Mouse (Mus musculus) kidney, embryonic 16.5 days (tissue): ENCODE measurements around the gene Cwc15. TPM values are rescaled to one million over a fixed set of nuclear protein-coding genes. Genes with fewer than 3 reads are reported as not detected.
A peak's percentile ranks its signal among the peaks of the same experiment; 100 is the strongest.
"Not testable (repeated sequence)": the region's sequence is repeated elsewhere in the genome, so short reads cannot be mapped to it uniquely, and the experiment has no call there.

Experiments
- ATAC-seq: fragments of 200-750 bp; cut with Nextera tagmentation; 2 replicates; pipeline ENCODE4 v1.8.0; 2017; ENCODE audit warnings: moderate TSS enrichment; ENCODE audit not compliant: low FRiP score, low TSS enrichment
- H3K27ac ChIP-seq: fragments of 300-500 bp; sonication (generic); 2 replicates; pipeline ENCODE4 v1.5.1; 2014; ENCODE audit warnings: low read length
- H3K27me3 ChIP-seq: fragments of 300-500 bp; sonication (generic); 2 replicates; pipeline ENCODE4 v1.6.1; 2014; ENCODE audit warnings: low read length, control low read depth, mixed read lengths; ENCODE audit not compliant: insufficient read depth
- H3K36me3 ChIP-seq: fragments of 300-500 bp; sonication (generic); 2 replicates; pipeline ENCODE4 v1.6.1; 2014; ENCODE audit warnings: low read length, control low read depth, mixed read lengths; ENCODE audit not compliant: insufficient read depth
- H3K4me1 ChIP-seq: fragments of 300-500 bp; sonication (generic); 2 replicates; pipeline ENCODE4 v1.6.1; 2014; ENCODE audit warnings: low read length, control low read depth, mixed read lengths; ENCODE audit not compliant: insufficient read depth
- H3K4me2 ChIP-seq: fragments of 300-500 bp; sonication (generic); replicated peaks from 2 replicates; pipeline ENCODE4 v1.6.1; 2014; ENCODE audit warnings: low read depth, low read length
- H3K4me3 ChIP-seq: fragments of 300-500 bp; sonication (generic); 2 replicates; pipeline ENCODE4 v1.5.1; 2014; ENCODE audit warnings: mild to moderate bottlenecking, low read length
- H3K9ac ChIP-seq: fragments of 300-500 bp; sonication (generic); replicated peaks from 2 replicates; pipeline ENCODE4 v1.6.1; 2014; ENCODE audit warnings: low read length
- H3K9me3 ChIP-seq: fragments of 300-500 bp; sonication (generic); 2 replicates; pipeline ENCODE4 v1.6.1; 2016; ENCODE audit warnings: low read length, control low read depth
- WGBS: fragments of 180-500 bp; shearing (Covaris S2); extraction: QIAGEN DNeasy Blood & Tissue Kit; methylation state at CpG from one replicate; pipeline ENCODE4 v1.1.7; 2014; 5-methylcytosine and 5-hydroxymethylcytosine counted together
- polyA plus RNA-seq: library from polyadenylated mRNA; unstranded; fragments of >200 nt; fragmentation: Nextera tagmentation; extraction: Ambion mirVana; gene quantifications from 2 replicates; pipeline ENCODE4 v1.2.1, GENCODE M21; 2015

The Cwc15 gene
- 153 TPM in 2 replicates for polyA plus RNA-seq

DNA sequence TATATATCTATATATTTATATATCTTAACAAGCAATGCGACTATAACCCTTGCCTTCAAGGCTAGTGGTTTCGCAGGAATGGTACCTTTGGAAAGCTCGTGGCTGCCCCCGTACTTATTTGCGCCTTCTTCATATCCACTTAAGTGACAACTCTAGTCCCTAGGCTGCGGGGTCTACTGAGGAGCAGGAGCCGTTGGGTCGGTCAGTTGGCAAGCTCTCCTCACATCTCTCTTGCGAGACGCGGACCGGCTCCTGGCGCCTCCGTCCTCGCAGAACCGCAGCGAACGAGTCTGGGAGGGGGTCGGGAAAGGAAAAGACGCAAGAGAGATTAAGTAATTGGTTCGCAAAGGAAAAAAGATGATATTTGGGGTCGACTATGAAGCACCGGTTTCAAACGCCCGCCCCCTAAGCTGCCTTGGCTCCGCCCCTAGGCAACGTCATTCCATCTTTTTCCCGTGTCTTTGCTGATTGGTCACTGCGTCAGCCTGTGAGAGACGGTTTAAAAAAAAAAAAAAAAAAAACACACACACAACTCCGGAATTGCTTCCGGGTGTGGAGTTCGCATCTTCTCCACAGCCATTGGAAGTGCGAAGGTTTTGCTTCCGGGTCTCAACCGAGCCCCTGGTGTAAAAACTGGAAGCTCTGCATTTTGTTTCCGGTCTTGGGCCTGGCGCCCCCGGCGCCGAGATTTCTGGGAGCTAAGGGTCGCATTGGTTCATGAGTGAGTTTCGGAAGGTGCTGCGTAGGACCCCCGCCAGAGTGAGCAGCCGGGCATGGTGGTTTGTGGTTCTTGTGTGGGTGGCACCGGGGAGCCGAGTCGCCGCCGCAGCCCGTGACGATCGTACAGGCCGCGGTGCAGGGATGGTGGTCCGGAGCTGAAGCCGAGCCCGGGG lies at the start of gene Cwc15, which contains the start of gene Kdm4d:
TSS of gene Cwc15 (plus strand) at position 595 of the 893 bp plus-strand sequence.
TSS of gene Kdm4d (minus strand) at position 460 of the 893 bp plus-strand sequence.
- under 1% methylated on average over 59 of the region's 59 CpGs for WGBS
- H3K4me1 ChIP-seq: peaks cover 10% of the 10 kb centered on the region; the same call in 1 of the 2 replicates

DNA sequence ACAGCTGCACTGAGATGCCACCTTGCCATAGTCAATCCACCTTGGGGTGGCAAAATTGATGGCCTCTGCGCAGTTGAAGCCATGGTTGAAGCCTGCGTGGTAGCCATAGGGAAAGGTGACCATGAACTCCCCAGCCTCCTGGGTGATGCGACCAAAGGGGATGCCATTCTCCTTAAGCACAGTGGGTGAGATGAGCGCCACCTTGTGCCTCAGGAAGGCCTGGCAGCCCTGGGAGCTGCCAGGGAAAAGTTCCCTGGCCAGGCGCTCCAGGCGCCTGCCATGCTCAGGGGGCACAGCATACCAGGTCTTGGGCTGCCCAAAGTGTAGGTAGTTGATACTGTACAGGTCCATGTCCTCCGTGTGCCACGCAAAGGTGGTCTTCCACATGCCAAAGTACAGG lies 49.3 kb upstream of the Cwc15 start:
- not testable (repeated sequence) for ATAC-seq, H3K27me3 ChIP-seq

More for the DNA sequence above, at the start of gene Cwc15, which contains the start of gene Kdm4d:
- Histone ChIP-seq H3K27me3 (no peaks in the 10 kb centered on the region), H3K36me3 (peaks cover 27% of the 10 kb centered on the region), H3K9ac (peak within 1 kb of the TSS; percentile 86), H3K27ac (peak within 1 kb of the TSS; percentile 67; the same call in 1 of the 2 replicates), H3K4me2 (peak within 1 kb of the TSS; percentile 76), H3K4me3 (peak within 1 kb of the TSS; percentile 97), H3K9me3 (no peaks in the 10 kb centered on the region)
- peak; percentile 99 for ATAC-seq

DNA sequence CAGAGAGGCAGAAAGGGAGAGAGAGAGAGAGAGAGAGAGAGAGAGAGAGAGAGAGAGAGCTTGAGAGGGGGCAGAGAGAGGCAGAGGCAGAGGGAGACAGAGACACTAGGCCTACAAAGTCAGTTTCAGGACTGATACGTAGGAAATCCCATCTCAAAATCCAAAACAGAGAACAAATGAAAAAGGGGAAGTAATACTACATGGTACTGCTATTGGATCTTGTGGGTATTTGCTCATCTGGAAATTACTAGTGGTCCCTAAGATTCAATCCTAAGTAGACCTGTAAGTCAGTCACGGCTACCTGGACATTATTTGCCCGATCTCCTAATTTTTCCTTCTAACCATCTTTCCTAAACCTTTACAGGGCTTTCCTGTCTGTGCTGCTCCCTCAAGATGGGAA lies 44.1 kb upstream of the Cwc15 start:
- H3K4me3 ChIP-seq: no peak overlapping the region
- no peaks in the 10 kb centered on the region for H3K4me1 ChIP-seq
- no peak overlapping the region for H3K27ac ChIP-seq
- no peak overlapping the region for H3K9ac ChIP-seq
- no peak for ATAC-seq
- H3K9me3 ChIP-seq: no peaks in the 10 kb centered on the region
- no peaks in the 10 kb centered on the region for H3K27me3 ChIP-seq
- no peak overlapping the region for H3K4me2 ChIP-seq
- H3K36me3 ChIP-seq: no peaks in the 10 kb centered on the region
- 92% methylated on average over 3 of the region's 3 CpGs for WGBS

More for the DNA sequence above, 49.3 kb upstream of the Cwc15 start:
- H3K4me3 ChIP-seq, H3K27ac ChIP-seq, H3K9ac ChIP-seq, H3K4me1 ChIP-seq, H3K36me3 ChIP-seq, H3K9me3 ChIP-seq, H3K4me2 ChIP-seq: not testable (repeated sequence)
- WGBS: 63% methylated on average over 8 of the region's 8 CpGs

DNA sequence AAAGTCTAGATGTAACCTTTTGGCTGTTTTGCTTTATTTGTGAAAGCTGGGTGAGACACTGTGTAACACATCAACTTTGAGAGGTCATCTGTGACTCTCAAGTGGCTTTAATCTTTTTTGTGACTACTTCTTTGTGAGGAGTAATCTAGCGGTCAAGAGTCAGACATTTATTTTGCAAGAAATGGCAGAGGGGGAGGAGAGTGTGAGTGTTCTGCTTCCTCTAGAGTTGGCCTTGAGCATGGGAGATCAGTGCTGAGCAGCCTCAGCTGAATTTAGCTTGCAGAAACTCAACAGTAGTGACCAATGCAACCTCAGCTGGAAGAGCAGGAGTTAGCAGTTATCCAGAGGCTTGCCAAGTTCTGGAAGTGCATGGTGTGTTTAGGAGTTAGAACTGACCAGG lies 37.9 kb upstream of the Cwc15 start:
- H3K27me3 ChIP-seq, H3K9me3 ChIP-seq, H3K4me2 ChIP-seq, H3K4me1 ChIP-seq, ATAC-seq, H3K36me3 ChIP-seq, H3K27ac ChIP-seq, H3K4me3 ChIP-seq, H3K9ac ChIP-seq: not testable (repeated sequence)
- 85% methylated on average over 1 of the region's 1 CpGs for WGBS

DNA sequence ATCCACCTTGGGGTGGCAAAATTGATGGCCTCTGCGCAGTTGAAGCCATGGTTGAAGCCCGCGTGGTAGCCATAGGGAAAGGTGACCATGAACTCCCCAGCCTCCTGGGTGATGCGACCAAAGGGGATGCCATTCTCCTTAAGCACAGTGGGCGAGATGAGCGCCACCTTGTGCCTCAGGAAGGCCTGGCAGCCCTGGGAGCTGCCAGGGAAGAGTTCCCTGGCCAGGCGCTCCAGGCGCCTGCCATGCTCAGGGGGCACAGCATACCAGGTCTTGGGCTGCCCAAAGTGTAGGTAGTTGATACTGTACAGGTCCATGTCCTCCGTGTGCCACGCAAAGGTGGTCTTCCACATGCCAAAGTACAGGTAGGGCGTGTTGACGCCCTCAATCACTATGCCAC lies 36.7 kb upstream of the Cwc15 start:
- not testable (repeated sequence) for H3K4me1 ChIP-seq, H3K36me3 ChIP-seq, H3K27ac ChIP-seq, H3K4me3 ChIP-seq, H3K4me2 ChIP-seq, H3K27me3 ChIP-seq, ATAC-seq, H3K9me3 ChIP-seq, H3K9ac ChIP-seq
- WGBS: 77% methylated on average over 12 of the region's 12 CpGs

DNA sequence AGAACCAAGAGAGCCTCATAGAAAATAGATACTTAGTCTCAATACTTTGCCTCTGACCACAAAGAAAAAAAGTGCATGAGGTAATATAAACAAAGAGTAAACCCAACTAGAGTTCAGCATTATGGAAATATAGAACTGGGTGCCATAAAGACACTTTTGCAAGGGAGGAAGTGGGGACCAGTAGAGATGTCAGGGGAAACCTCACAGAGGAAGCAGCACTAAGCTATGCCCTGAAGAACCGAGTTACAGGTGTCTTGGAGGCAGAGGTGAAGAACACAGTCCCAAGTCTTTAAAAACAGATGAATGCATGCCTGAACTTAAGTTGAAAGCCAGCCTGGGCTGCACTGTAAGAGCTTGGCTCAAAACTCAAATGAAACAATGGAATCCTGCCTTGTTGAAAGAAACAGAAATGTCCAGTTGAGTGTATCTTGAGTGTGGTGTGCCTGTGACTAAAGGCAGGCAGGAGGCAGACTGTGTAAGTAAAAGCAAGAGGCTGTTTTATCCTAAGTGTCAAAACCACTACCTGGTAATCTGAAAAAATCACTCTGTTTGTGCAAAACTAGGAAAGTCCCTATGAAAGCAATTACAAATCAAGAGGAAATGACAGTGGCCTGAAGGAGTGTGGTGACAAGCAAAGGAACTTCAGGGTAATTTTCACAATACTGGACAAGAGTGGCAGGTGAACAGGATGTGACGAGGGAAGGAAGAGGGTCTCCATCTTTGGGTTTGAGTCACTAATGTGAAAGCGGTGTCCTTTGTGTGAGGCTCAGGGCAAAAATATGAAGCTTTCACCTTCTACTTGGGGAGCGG lies 1.3 kb upstream of the Cwc15 start:
- H3K9me3 ChIP-seq: no peaks in the 10 kb centered on the region
- no peaks in the 10 kb centered on the region for H3K27me3 ChIP-seq
- H3K36me3 ChIP-seq: peaks cover 18% of the 10 kb centered on the region
- no peak for ATAC-seq
- H3K4me2 ChIP-seq: peak overlapping the region; percentile 62
- WGBS: 85% methylated on average over 4 of the region's 4 CpGs
- H3K4me1 ChIP-seq: peaks cover 10% of the 10 kb centered on the region; the same call in 1 of the 2 replicates
- peak overlapping the region; percentile 97; the same call in 1 of the 2 replicates for H3K4me3 ChIP-seq
- H3K9ac ChIP-seq: no peak overlapping the region
- no peak overlapping the region for H3K27ac ChIP-seq

DNA sequence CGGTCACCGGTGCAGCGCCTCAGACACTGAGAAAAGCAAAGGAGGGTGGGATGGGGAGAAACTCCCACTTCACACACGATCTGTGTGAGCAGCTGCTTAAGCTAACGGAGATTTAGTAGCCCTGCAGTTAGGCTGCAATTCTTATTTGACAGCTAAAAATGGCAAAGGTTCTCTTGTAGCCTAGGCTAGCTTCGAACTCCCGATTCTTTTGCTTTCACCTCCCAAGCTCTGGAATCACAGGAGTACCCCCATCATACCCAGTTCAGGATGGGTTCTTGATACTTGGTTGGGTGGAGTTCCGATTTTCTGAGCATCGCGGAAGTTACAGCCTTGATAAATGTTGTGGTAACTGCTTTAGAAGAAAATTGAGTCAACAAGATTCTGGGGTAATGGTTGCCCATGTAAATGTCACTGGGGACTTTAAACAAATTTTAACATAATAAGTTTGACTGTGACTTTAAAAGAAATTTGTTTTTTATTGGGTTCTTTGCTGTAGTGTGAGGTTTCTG lies 553 bp downstream of the Cwc15 start:
- Histone ChIP-seq H3K9ac (peak overlapping the region; percentile 86), H3K27ac (peak overlapping the region; percentile 67; the same call in 1 of the 2 replicates), H3K9me3 (no peaks in the 10 kb centered on the region), H3K27me3 (no peaks in the 10 kb centered on the region), H3K4me2 (peak overlapping the region; percentile 76), H3K36me3 (peaks cover 34% of the 10 kb centered on the region), H3K4me1 (peaks cover 10% of the 10 kb centered on the region; the same call in 1 of the 2 replicates), H3K4me3 (peak overlapping the region; percentile 97)
- no peak for ATAC-seq
- 5% methylated on average over 10 of the region's 10 CpGs for WGBS

DNA sequence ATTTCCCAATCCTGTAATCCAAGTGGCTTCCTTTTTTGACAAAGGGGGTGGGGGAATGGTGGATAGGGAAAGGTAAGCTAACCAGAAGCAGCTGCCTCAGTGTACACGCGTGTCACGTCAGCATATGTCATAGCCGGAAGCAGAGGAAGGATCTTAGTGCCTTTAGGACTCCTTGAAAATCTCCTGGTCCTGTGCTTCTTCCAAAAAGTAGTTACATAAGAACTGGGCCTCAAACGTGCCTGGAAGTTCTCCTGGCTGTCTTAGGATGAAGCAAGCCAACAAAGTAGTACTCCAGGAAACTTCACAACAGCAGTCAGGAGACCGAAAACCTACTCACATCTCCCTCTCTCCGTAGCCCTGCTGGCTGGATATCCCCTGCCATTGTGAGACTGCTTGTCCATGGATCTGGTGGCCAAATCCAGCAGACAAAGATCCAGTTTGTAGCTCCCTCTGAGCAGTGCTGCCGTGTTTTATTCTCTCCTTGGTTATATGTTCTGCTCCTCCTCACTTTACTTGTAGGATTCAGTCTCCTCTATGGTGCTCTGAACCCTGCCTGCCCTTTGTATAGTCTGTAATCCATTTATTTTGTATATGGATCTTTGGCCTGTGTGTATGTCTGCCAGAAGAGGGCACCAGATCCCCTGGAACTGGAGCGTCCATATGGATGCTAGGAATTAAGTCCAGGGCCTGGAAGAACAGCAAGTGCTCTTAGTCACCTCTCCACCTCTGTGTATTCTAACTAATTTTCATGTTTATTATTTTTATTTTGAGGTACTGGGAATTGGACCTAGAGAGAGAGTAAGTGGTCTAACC lies 12.4 kb downstream of the Cwc15 start:
- no peaks in the 10 kb centered on the region for H3K27me3 ChIP-seq
- H3K4me1 ChIP-seq: no peaks in the 10 kb centered on the region
- H3K27ac ChIP-seq: no peak overlapping the region
- H3K9ac ChIP-seq: no peak overlapping the region
- 74% methylated on average over 9 of the region's 9 CpGs for WGBS
- no peak overlapping the region for H3K4me2 ChIP-seq
- H3K9me3 ChIP-seq: no peaks in the 10 kb centered on the region
- H3K36me3 ChIP-seq: peaks cover 27% of the 10 kb centered on the region
- ATAC-seq: no peak
- H3K4me3 ChIP-seq: no peak overlapping the region

DNA sequence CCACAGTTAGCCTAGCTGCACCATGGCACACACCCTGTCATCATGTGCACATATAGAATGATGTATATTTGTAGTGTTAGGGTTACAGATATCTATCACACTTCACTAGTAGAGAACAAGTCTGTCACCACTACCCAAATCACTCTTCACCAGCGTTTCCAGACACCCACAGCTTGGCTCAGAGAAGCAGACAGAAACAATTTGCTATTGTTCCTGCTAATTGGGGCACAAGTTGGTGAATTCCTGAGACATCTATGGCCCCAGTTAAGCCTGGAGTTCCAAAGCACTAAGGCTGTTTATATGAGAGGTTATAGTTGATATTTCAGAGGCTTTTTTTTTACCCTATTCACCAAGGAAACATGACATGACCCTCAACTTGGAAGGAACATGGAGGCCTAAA lies 16.9 kb downstream of the Cwc15 start:
- Histone ChIP-seq H3K27ac (no peak overlapping the region), H3K36me3 (no peaks in the 10 kb centered on the region), H3K4me2 (no peak overlapping the region), H3K27me3 (no peaks in the 10 kb centered on the region), H3K4me1 (no peaks in the 10 kb centered on the region), H3K9ac (no peak overlapping the region), H3K4me3 (no peak overlapping the region), H3K9me3 (no peaks in the 10 kb centered on the region)
- ATAC-seq: no peak
- WGBS: 64% methylated on average over 1 of the region's 1 CpGs
